Mouse (Mus musculus) liver, embryonic 14 days (tissue): ENCODE results near the gene Arhgef9. TPM values are rescaled to one million over a fixed set of nuclear protein-coding genes. Genes with fewer than 3 reads are reported as not detected.

Experiments
- polyA plus RNA-seq: library from polyadenylated mRNA; depleted of rRNA; stranded (reverse); fragments of >200 nt; gene quantifications from 2 replicates; pipeline ENCODE4 v1.2.3, GENCODE M21; 2012; rRNA removed

The Arhgef9 gene
- polyA plus RNA-seq: 0.69 and 0.76 TPM in 2 replicates

GRCm38 (mm10) chrX:95196104-95196919, at the start of gene Arhgef9:
Arhgef9 (minus strand) TSS chrX:95196856.

GRCm38 (mm10) chrX:95026361-95026892, 170.2 kb downstream of the Arhgef9 start, which contains the start of gene Spin4:
Spin4 (minus strand) TSS chrX:95026682.

Other genes starting within 250 kb of the Arhgef9 start
- gene Spin4, start 170.2 kb downstream of the Arhgef9 start, polyA plus RNA-seq: 0.26 and 0.32 TPM in 2 replicates
- 1.3 and 1.5 TPM in 2 replicates for gene Amer1, start 248.0 kb upstream of the Arhgef9 start, polyA plus RNA-seq